Mouse (Mus musculus) thymus, postnatal 36 days (tissue): Measurements from ENCODE around the gene Cdhr2.

Source experiments
- DNase-seq, 2 experiments: peaks; one replicate each; pipeline ENCODE4 v3.0.0; 2022; ENCODE audit warnings: mixed read lengths in 2 of 2

Gene Cdhr2

DNA sequence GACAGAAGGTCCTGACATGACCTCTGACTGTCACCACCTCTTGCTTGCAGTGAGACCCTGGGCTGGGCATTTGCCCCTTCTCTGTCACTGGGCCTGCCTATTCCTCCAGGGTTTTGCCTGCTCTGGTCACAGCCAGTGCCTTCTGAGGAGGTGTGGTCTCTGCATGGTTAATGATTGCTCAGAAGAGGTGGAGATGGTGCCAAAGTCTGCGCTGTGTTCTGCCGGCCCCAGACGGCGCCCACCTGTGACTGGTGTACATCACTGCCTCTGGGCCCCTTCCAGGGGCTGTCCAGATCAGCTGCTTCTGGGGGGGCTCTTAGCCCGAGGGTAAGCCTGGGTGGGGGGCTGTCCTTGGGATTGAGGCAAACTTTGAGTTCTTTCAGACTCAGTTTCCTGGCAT, at the start of gene Cdhr2:
TSS of gene Cdhr2 (plus strand) at position 219 of the 400 bp plus-strand sequence.
- DNase-seq: no peak

DNA sequence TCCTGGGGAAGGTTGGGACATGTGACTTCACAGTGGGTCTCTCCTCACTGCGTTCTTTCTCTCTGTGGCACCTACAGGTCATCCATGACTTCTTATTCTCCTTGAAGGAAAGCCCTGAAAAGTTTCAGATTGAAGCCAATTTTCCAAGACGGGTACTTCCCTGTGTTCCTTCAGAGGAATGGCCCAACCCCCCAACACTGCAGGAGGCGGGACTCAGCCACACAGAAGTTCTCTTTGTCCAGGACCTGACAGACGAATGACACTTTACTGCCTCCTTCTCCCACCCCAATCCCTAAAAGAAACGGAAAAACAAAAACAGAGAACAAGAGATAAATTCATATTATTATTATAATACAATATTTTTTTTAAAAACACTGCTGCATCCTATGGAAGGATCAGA, 40.4 kb upstream of the Cdhr2 start:
- DNase-seq: no peak

DNA sequence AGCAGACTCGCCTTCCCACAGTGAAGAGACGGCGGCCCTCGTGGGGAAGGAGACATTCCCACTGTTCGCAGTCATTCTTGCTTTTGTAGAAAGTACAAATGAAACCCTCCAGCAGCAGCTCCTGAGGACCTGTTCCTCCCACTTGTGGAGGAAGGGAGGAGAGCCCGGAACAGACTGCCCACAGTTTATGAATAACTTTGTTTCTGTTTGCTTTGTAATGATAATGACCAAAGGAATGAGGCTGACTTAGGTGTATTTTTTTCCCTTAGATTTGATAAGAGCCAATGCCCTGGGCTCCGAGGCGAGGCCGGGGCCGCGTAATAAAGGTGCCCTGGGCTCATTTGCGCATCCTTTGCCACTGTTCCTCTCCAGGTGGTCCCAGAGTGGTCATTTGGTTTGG, 39.9 kb upstream of the Cdhr2 start:
- DNase-seq: no peak

DNA sequence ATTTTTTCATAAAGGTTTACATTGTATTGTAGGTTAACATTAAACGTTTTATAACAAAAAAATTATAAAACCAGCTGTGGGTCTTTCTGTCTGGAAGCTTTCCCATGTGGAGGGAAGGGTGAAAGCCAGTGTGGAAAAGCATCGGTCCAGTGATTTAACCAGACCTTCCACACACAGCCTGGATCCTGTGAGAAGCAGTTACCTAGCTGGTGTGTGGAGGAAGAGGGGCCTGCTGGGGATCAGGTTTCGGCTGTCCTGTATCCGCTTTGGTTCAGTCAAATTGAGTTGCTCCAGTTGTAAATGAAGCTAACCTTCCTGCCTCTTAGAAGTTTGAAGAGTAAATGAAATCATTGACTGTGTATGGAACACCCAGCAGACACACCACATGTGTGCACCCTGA, 37.3 kb upstream of the Cdhr2 start:
- no peak for DNase-seq

DNA sequence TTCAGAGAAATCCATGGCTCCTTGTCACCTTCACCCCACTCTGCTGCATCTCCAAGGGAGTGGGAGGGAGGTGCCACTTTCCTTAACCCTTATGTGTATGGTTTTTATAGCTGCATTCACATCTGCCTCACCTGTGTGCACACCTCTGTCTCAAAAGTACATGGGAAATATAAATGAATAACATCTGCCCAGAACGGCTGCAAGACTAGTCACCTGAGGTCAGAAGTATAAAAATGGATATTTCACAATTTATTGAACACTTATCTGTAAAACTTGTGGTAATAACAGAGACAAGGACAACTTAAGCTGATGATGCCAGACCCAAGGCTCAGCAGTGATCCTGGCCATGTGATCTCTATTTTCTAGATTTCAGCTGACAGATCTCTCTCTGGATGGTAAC, 36.8 kb upstream of the Cdhr2 start:
- DNase-seq: no peak

DNA sequence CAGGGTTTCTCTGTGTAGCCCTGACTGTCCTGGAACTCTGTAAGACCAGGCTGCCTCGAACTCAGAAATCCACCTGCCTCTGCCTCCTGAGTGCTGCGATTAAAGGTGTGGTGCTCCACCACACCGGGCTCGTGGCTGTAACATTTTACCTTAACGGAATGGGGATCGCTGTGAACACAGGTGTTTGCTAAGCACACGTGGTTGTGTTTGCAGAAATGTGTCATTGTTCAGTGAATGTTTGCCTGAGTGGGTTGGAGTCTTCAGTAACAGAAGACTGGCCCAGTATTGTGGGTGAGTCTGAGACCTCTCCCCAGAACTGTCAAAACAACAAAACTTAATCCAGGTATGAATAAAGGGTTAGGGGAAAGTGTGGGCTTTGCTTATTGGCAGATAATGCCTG, 36.2 kb upstream of the Cdhr2 start:
- DNase-seq: no peak

DNA sequence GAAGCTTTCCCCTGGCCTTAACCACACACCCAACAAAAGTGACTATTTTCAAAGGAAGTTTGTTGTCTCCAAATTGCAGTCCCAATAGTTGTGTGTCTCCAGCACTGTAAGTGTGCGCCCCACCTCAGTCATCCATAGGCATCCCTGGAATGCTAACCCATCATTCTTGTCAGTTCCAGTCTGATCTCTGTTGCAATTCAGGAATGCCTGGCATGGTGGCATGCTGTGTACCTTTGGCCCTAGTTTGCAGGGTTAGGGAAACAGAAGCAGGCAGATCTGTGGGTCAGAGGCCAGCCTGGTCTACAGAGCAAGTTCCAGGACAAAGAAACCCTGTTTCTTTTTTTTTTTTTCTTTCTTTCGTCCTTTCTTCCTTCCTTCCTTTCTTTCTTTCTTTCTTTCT, 30.8 kb upstream of the Cdhr2 start:
- no peak for DNase-seq

DNA sequence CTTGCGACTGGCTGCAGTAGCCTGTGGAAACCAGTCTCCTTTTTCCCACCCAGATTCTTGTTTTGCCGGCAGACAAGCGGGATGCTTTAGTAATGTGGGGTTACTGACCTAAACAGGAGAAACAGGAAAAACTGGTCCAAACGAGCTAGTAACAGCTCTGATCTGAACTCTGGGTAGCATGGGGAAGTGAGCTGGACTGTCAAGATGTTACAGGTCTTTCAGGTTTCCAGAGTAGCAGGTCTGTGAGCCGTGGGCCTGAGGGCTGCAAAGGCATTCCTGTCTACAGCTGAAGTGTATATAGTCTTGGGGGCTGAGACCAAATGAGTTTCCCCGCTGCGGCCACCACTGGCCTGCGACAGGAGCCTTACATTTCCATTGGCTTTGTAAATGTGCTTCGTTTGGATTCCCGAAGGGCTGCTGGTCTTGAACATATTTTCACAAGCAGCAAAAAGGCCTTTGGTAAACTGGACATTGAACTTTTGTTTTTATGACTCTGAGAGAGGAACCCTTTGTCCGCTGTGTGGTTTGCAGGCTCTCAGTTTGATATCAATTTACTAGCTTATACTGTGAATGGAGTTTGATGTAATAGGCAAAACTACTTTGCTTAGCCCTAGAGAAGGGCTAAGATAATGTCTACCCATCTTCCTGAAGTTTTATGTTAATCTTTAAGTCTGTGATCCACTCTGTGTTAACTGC, 25.2 kb upstream of the Cdhr2 start:
- DNase-seq: no peak

DNA sequence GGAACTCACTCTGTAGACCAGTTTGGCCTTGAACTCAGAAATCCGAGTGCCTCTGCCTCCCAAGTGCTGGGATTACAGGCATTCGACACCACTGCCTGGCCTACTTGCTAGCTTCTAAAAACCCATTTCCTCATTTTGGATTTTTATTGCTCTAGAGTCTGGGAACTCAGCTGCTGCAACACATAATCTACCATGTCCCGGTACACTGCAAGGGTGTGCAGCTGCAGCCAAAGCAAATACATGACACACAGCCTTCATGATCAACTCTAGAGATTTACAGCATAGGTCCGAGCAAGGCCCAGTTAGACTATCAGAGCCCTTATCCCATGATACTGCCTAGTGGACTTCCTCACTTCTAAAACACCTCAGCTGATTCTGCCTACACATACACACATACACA, 23.0 kb upstream of the Cdhr2 start:
- no peak for DNase-seq

DNA sequence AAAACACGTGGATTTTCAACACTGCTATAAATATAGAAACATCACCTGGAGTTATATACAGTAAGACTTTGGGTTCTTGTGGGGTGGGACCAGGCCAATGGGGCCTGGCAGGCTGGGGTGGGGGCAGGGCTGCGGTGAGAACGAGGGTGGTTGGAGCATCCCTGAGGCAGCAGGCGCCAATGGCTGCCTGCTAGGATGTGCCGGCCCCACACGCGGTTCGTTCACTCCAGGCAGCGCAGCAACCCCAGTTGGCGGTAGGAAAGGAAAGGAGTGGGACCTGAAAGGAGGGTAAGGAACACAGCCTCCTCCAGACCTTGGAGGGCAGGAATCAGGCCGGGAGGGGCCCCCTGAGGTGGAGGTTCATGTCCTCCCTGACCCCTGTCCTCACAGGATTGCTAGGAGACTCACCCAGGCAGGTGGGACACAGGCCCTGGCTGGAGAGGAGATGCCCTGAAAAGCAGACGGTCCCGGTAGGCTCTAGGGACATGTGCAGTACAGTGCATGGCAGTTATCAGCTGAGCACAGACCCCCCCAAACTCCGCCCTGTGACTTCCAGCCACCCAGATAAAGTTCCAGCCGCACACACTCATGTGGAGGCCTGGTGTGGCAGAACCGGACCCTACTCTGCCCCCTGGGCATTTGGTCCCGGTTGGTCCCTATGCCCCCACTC, 20.9 kb upstream of the Cdhr2 start:
- DNase-seq: no peak

DNA sequence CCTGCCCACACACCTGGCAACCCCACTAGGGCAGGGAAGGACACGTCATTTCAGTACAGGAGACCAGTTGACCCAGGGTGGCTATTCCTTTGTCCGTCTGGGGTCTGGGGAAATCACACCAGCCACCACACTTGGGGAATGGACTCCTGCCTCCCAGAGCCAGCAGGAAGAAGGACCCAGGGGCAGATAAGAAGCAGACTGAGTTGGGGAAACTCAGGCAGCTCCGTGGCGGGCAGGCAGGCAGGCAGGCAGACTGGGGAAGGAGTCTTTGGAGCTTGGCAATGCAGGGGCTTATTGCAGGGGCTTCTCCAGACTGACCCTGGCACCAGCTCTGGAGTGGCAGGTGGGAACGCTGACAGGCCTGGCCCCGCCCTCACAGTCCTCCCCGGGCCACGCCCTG, 20.0 kb upstream of the Cdhr2 start:
- DNase-seq: no peak

DNA sequence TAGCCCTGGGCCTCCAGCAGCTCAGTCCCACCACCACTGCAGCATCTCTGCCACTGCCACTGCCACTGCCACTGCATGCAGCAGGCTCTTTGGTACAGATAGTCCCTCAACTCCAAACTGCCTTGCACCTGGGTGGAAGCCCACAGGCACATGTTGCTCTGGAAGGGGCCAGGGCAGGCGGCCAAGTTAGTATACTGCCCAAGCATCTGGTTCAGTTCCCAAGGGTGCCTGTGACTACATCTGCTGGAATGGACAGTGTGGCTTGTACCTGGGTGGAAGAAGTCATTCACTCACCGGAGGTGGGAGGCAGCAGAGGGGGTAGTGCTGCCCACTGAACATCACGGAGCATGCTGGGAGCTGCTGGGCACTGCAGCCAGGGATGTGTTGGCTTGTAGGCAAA, 18.0 kb upstream of the Cdhr2 start:
- no peak for DNase-seq

DNA sequence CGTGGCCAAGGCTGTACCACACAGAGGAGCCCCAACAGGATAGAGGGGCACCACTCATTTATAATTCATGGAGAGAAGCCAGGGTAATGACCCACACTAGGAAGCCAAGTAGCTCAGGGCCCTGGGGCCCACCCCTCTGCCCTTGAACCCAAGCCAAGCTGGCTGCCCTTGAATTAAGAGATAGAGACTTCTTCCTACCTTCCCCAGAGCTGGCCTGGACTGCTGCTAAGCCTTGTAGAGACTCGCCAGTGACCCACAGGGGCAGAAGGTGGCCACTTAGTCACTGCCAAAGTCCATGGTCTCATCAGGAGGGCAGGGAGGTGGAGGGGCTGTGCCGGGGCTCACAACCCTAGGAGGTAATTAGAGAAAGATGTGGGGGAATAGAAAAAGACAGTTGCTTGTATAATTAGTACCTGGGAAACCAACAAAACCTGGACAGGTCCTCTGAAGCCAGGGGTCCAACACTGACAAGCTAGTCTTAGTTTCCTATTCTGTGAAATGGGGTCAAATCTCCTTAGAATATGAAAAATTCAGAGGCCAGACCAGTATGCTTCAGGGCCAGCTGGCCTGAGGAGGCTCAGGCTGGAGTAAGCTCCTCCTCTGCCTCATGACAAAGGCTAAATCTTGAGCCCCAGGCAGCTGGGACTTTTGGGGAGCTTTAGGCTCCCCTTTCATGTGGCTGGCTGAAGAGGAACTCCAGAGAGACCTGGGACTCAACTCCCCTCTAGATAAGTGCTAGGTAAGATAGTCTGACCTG, 16.9 kb upstream of the Cdhr2 start:
- DNase-seq: no peak

DNA sequence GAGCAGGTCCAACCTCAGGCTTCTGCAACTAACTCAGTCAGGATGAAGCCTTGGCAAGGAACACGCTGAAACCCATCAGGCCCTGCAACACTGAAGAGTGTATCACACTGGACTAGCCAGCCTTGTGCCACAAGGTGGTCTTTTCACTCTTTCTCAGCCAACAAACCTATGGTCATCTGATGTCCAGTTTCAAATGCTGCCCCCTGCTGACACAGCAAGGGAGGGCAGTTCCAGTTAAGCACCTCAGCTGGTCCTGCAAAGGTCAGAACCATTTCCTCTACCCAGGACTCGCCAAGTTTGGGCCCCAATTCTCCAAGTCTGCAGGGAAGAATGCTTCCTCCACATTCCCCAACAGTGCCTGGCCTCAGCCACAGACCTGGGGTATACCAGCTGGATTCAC, 16.1 kb upstream of the Cdhr2 start:
- peak in 1 of 2 experiments; percentile 23 for DNase-seq

DNA sequence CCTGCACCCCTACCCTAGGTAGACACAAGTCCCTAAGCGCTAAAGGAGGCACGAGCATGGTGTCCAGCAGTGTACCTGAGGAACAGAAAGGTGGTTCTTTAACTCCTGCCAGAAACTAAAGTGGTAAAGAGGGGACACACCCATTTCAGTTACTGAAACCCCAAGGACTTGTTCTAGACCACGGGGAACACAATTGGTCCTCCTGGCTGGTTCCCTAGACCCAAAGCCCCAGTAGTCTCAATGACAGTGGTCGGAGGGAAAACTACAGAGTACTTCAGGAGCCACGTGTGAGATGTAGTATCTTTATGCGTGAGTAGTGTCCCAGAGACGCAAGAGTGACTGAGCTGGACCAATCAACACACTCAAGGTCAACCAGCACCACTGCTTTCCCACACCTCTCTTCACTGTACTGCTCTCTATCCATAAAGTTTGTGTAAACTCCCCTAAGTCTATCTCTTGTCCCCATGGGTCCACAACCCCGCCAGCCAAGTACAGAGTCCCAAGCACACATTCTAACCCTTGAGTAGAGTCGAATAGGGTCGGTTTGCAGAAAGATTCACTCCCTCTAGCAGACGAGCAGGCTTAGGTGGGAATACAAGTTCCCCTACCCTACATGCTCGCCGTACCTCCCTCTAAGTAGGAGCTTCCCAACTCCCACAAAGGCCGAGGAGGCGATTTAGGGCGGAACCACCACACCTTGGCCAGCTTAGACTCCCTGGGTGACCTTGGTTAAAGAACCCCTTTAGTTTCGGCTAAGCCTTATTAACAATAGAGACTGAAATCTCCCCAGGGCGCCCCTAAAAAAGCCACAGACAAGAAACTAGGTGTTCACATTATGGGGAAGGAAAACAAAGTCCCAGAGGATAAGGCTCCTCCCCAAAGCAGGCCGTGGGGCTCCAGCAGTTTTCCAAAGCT, 14.9 kb upstream of the Cdhr2 start:
- DNase-seq: no peak

DNA sequence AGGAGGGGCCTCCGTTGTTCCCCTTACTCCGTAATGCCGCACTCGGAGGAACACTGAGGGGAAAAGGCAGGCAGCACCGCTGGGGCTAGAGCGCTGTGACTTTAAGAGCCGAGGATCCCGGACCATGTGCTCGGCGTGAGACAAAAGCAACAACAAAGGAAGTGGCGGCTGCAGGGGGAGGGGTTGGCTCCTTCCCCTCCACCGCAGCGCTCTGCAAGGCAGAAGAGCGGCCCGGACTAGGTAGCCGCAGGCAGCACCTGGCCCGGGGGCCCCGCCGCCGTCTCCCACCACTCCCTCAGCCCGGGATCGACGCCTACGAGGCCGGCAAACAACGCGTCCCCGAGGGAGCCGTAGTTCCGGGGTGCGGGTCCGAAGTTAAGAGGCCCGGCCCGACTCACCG, 14.2 kb upstream of the Cdhr2 start:
- DNase-seq: peak; percentile 87 to 92

DNA sequence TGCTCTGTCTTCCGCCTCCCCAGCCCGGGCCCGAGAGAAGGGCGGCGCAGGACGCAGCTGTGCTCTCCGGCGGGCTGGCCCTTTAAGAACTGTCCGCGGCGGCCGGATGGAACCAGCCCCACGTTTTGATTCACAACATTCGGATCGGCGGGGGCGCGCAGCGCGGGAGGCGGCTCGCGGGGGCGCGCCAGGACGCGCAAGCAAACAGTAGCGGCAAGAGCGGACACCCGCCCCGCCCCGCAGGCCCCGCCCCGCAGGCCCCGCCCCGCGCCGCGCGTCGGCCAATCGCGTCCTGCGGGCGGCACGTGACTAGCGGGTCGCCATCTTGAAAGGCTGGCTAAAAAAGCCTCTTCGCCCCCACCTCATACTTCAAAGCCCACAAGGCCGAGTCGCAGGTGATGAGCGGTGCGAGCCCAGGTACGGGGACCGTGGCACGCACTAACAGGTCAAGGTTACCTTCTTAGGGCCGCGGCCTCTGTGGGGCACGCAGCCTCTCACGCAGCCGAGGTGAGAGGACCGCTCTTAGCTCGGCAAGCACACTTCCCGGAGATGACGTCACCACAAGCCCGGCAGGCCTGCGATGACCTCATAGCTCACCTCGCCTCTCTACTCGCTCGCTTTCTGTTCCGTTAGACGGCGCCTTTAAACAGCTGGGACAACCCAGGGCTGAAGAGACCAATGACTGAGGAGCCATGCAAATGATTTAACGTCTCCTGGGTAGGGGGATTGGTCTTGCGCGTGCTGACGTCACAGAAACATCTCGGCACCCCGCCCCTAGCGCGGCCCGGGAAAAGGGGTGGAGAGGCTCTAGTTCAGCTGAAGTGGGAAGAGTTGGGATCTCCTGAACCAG, 13.5 kb upstream of the Cdhr2 start:
- DNase-seq: peak; percentile 97

DNA sequence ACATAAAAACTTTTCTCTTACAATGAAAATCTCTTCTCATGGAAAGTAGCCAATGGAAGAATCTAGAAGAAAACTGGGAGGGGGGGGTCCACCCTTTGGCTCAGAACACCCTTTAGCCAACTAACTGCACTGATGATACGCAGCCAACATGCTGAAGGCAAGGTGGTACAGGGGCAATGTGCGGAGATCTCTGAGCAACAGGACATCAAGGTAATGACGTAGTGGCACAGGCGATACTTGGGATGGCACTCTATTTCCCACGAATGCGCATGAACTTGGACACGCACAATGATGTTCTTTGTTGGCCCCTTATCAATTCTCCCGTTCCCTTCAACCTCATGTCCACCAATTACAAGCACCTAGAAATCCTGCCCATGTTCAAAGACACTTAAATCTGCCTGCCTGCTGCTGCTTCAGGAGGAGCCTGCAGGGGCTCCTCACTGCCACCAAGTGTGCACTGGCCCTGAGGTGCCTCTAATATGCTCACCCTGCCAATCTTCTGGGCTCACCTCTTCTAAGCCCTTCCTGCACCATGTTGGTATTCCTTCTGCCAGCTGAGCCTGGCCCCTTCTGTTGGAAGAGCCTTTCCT, 11.0 kb upstream of the Cdhr2 start:
- DNase-seq: no peak

DNA sequence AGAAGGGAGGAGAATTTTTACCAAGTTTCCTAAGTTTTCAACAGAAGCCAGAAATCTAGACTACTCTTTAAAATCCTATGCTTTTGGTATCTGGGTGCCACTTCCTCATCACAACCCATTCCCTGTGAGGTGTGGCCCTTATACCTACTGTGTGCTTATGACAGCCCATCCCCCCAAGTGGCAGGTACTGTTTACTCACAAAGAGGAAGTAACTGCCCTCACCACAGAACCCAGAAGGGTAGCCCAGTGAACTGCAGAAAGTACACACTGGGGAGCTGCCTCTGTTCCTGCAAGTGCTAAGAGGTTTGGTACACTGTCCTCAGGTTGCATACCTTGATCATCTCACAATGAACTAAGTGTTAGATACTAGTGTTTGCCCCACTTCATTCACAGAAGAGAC, 9.5 kb upstream of the Cdhr2 start:
- DNase-seq: peak in 1 of 2 experiments; percentile 29

DNA sequence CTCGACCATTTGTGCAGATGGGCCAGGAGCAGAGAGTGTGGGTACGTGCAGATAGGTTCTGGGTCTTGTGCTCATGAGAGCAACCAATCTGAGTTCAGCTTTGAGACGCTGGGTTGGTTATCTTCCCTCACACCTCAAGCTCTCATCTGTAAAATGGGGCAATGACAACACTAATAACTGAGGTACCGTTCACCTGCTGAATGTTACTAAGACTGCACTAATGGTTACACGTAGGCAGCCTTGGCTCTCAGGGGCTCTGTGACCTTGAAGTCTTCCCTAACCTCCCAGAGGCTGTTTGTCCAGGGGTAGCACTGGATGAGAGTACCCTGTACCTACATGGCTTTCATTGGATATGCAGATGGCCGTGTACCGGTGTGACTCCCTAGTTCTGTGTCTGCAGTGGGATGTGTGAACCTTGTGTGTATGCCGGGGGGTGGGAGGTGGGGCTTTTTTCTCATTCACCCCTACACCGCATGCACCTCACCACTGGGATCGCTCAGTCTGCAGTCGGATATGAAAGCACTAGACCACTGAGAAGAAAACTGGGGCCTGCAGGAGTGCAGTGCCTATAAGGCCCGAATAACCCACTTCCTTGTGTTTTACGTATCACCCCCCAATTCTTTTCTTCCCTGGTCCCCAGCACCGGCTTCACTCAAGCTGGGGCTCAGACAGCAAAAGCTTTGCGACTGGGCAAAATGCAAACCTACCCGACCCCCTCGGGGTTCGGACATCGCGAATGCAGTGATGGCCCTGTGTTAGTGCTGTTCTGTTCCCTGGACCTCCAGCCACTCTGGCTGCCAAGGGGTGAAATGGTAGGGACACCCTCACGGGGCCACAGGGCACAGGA, 8.3 kb upstream of the Cdhr2 start:
- peak in 1 of 2 experiments; percentile 47 for DNase-seq
